Mouse (Mus musculus) CD4-positive, CD25-positive, alpha-beta regulatory T cell, adult 4 months (primary cell): ENCODE data around the gene Pola1. TPM values are rescaled to one million over a fixed set of nuclear protein-coding genes. Genes with fewer than 3 reads are reported as not detected.
A peak's percentile ranks its signal among the peaks of the same experiment; 100 is the strongest.

Source experiments
- ATAC-seq: one replicate; pipeline ENCODE4 v1.8.0; 2017
- polyA plus RNA-seq, 2 experiments: library from polyadenylated mRNA; unstranded; fragments of 100-300 nt; shearing (Covaris generic); gene quantifications; one replicate each; pipeline ENCODE4 v1.2.1; 2017

The Pola1 gene
- polyA plus RNA-seq: 1 to 10 TPM; 8.1 to 8.6 TPM

DNA sequence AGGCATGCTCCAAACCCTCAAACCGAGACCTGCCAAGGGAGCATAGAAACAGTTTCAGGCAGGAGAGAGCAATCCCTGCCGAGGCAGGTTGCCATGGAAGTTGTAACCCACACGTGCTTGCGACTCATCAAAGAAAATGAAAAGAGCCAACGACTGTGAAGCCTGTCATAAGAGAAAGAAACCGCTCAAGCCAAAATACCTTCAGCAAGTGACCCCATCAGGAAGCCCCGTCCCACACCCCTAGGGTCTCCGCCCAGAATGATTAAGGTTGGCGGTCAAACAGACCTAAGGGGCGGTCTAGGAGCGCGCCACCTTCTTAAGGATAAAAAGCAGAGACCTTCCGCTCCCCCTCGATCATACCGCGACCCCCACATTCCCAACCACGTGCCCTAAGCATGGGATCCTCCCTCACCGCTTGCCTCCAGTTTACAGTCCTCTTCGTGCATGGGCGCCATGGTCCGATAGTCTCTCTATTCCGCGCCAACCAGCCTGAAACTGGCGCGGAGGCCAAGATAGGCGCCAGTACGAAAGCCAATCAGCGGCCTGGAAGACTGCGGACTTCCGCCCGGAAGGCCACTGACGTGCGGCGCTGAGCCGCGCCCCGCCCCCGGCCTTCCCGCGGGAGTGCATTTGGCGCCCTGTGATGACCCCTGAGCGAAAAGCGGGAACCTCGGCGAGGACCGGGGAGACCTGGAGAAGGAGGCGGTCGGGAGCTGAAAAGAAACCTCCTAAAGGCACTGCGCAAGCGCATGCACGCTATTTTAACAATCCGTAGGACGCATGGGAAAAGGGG is at the start of gene Pola1:
Gene Pola1, minus strand, starts transcription at position 499 of the 793 bp plus-strand sequence.
- peak; percentile 97 for ATAC-seq

DNA sequence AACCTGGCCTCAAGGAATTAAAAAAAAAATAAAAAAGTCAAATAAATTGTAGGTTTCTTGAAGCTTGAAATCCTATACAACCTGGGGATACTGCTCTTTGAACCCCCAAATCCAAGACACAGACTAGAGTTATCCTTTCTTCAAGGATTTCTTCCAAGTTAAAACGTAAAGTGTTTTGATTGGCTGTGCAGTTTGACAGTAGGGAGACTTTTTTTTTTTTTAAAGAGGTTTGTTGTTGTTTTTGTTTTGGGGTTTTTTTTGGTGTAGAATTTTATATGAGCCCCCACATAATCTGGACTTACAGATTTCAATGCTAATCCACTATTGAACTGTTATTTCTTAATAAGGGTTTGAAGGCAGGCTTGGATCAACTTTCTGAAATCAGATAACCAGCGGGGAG is 44.3 kb upstream of the Pola1 start:
- no peak for ATAC-seq

DNA sequence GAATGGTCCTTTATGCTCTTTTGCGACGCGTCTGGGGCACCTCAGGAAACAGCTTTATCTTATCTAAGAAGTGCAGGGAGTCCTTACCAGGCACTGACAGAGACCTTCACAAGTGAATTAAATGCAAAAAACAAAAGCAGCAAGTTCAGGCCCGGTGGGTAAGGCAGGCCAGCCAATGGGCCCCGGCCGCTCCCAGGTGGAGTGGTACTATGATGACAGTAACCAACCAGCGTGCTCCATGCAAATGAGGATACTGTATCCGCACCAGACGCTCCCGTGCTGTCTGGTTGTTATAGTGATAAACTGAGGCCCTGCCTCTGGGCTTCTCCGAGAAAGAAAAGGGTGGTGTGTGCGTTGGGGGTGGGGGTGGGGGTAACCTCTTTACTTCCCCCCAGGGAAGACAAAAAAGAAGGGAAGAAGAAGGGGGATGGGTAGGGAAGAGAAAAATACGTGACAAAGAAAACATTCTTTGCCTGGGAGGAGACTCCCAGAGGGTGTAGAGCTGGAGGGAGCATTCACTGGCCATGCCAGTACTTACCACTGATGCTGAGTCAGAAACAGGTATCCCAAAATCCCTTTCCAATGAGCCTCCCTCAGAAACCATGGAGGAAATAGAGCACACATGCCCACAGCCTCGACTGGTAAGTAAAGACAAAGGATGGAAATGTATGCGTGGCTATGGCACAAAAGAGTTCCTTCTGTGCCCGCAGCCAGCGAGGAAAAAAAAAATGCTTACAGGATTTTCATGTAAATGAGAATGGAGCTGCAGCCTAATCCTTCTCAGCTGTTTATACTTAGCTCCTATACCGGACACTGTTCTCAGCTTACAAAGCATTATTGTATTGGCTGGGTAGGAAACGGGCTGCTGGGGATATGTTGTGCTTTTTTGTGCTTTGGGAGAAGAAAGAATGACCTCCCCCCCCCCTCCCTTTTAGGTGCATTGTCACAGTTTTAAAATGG is 43.2 kb upstream of the Pola1 start:
- ATAC-seq: peak; percentile 99

DNA sequence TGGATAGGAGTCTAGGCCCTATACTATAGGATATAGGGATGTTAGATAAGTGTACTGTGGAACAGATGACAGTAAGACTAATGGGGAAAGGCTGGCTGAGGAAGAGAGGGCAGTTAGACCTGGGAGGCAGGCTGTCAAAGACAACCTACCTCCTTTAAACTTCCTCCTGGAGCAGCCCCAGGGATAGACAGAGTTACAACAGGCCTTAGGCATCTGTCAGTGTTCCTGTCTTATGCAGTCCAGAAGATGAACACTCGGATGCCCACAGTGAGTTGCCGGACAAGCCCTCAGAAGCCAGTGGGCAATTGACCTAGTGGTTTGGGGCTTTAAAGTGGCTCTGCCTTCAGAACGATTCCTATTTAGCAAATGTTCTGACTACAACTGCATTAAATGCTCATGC is 42.5 kb upstream of the Pola1 start:
- no peak for ATAC-seq

DNA sequence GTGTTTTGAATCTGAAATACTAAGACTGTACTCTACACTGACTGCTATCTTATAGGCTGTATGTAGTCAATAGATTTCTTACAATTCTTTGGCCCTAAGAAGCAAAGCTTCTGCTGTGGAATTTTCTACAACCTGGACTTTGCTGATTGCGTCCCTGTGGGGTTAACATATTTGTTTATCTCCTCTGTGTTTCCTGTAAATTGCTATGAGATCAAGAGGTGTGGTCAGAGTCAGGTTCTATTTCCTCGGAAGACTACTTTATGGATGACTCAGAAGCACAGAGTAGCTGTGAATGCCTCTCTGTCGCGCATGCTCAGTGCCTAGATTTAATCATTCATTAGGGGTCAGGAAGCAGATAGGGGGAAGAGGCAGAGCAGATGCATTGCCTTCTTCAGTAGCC is 32.8 kb upstream of the Pola1 start:
- ATAC-seq: no peak

DNA sequence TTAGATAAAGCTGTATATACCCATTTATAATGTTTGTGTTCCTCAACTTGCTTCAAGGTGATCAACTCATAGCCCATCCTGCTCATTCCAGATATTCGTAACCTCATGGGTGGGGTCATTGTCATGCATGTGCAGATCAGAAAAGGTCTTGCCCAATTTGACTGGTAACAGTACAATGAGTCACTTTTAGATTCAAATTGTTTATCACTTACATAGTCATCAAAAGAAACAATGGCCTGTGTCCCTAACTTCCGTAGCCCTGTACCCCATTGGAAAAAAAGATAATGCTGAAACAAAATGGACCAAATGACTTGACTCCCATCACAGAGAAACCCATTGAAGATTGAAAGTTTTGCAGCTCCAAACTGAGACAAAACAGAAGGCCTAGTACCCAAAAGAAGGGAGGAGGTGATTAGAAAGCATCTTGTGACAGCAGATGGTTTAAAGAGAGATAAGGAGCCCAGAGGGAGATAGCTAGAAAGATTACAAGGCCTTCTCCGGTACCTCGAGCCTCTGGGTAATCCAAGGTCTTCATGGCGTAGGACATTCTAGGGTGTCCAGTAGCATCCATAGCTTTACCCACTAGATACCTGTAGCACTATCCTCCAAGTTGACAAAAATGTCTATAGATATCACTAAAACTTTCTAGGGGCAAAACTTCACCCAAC is 32.1 kb upstream of the Pola1 start:
- ATAC-seq: no peak

DNA sequence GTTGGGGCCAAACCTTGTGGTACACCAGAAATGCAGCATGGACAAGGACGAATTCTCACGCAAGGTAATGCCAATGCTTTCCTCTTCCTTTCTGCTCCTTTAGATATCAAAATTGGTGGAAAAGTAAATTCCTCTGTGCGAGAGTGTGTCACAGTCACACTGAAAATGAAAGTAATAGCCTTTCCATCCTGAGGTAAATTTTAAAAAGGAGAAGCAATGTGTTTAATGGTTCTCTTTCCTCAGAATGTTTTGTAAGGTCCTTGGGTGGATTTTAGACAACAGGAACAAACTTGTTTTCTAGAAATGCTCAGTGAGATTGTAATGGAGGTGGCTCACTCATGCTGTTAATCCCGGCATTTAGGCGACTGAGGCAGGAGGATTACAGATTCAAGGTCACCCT is 23.2 kb upstream of the Pola1 start:
- no peak for ATAC-seq

DNA sequence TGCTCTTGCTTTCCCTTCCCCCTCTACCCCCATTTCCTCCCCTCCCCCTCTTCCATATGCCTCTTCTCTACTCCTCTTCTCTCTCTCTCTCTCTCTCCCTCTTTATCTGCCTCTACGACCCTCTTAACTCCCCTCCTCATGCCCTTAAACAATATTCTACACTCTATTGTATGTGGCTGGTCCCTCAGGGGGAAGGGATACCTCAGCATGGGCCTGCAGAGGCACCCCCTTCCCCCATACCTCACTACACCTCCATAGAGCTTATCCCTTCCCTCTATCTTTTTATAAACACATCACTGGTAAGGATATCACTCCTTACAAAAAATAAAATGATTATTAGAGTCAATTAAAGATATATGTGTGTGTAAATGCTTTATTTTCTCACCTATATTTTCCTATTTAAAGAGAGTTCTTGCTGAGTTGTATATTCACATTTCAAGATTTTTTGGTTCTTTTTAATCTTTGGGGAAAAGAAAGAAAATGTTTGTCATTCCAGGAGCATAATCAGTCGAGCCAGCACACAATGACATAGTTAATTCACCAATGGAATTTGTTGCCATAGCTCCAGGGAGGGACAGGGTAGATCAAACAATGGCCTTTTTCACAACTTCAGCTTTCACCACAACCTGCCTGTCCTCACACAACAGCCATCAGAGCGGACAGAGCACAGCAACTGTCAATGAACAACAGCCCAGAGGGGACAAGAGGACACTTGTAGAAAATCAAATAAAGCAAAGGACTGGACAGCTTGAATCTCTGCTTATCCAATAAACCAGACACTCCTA is 22.5 kb upstream of the Pola1 start, which contains the start of gene Pcyt1b:
Gene Pcyt1b, plus strand, starts transcription at position 646 of the 785 bp plus-strand sequence.
- no peak for ATAC-seq

DNA sequence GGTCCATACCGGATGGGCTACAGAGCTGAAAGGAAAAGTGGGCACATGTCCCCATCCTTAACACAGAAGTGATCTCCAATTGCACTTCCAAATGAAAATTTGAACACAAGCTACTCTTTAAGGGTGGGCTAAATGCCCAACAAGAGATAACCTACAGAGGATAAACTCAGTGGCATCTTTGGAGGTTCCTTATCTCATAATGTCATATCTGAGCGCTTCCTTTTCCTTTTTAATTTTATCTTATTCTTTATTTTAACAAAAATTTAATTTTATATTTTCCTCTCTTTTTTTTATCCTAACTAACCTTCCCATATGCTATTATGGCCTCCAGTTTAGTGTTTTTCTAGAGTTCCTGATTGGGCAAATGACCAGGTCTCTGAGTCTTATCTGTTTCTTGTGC is 18.8 kb upstream of the Pola1 start:
- no peak for ATAC-seq

DNA sequence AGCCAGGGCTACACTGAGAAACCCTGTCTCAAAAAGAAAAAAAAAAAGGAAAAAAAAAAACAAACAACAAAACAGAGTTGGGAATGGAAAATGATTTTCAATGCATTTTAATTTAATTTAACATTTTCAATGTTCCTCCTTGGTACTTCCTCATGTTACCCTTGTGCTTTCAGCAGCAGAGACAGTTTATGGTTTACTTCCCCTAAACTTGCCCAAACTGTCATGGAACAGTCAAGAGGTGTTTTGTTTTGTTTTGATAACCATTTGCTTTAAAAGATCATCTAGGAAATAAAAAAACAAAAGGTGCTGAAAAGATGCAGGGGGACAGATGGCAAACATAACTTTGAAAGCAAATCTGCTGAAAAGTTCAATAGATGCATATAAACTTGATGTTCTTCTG is 12.1 kb upstream of the Pola1 start:
- no peak for ATAC-seq

DNA sequence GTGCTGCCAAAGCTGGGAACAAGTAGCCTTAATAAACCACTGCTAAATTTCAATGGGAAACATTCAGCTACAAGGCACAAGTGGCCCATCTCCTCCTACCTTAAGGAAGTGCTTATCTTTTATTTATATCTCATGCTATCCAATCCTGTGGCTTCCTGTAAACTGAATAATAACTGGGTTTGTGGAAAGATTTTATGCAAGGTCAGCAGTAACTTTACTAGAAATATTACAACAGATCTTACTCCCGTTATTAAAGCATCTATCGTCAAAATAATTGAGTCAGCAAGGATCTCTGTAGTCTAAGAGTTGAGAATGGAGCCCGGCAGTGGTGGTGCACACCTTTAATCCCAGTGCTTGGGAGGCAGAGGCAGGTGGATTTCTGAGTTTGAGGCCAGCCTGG is 11.6 kb upstream of the Pola1 start:
- ATAC-seq: no peak

DNA sequence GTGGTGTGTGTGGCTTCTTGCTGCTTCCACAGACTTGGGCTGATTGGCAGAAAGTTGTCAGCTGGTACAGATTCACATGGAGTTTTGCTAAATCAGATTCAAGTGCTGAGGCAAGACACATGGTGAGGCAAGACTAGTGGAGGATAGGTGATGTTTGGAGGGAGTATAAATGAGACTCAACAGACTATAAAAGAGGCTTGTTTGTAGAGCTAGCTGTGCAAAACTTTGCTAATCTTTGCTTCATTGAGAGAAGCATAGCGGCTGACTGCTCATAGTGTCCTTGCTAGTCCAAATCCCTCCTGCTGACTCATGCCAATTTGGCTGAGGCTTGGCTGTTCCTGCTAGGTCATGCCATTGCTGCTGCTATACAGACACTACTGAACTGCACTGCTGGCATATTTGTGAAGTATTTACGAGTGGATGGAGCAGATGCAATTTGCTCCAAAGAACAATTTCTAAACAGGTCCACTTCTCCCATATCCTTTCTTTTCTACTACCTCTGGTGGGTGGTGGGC is 3.0 kb upstream of the Pola1 start:
- no peak for ATAC-seq

DNA sequence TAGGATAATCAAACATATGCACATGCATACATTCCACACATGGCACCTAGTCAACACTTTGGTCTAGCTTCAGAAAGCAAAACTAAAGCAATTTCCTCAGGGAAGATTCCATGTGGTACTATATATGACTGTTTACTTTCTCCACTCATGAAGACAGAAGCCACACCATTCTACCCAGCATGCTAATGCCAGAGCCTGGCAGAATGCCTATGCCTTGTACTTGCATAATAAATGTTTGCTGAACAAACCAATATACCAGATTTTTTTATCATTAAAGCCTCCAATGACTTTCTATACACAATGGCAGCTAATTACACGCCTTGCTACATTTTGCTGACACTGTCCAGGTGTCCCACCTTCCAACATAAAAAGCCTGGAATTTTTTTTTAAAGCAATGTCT is 1.7 kb downstream of the Pola1 start:
- ATAC-seq: no peak

DNA sequence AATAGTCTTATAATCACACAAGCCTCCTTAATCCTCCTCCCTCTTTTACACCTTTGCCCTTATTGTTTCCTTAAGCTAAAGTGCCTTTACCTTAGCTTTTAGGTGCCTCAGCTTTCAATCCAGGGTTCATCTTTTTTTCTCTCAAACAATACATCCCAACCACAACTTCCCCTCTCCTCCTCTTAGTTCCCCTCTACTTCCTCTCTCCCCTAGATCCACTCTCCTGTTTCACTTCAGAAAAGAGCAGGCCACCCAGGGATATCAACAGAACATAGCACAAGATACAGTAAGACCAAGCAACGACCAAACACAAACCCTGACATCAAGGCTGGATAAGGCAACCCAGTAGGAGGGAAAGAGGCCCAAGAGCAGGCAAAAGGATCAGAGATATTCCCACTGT is 29.7 kb downstream of the Pola1 start:
- ATAC-seq: no peak

DNA sequence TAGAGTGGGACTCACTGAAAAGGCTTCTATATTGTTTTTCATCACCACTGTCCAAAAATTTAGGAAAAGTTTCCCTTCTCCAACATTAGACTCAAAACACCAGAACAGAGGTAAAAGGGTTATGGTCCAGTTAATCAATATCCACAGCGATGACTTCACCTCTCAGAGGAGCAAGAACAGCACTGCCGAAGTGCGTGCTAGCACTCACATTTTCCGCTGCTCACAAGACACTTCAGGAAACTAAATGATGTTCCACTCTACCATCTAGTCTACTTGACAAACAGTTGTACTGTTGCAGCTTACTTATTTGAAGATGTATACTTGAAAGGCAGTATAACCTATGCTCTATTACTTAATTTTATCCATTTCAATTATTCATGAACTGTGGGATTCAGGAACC is 37.7 kb downstream of the Pola1 start:
- no peak for ATAC-seq

DNA sequence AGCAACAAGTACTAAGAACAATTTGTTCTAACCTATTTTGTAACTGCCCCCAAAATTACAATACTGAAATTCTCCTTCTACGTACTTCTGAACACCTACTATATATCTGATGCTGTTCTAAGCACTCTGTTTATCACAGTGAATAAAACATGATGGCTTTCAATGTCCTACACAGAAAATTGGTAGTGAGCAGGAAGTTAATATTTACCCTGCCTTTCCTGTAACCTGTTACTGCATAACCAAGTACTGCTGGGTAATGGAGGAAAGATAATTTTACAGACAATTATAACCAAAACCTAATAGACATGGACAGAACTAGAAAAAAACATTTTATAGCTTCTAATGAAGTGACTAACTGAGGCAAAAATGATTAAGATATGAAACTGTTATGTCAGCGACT is 51.0 kb downstream of the Pola1 start:
- no peak for ATAC-seq

DNA sequence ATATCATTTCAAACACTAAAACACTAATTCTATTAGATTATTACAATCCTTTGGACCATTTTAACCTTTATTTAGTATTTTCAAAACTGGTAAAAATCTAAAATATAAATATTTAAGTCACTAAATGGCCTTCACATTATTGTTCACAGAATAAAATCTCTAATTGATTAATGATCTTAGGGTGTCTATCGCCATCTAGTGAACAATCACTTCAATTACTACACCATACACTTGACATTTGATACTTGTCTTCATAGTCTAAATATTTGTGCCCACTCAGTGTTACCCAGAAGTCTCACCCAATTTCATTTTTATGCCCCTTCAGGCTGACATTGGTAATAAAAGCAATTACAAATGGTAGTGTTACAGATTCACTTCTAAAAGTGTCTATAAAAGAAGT is 74.8 kb downstream of the Pola1 start:
- ATAC-seq: peak; percentile 57

DNA sequence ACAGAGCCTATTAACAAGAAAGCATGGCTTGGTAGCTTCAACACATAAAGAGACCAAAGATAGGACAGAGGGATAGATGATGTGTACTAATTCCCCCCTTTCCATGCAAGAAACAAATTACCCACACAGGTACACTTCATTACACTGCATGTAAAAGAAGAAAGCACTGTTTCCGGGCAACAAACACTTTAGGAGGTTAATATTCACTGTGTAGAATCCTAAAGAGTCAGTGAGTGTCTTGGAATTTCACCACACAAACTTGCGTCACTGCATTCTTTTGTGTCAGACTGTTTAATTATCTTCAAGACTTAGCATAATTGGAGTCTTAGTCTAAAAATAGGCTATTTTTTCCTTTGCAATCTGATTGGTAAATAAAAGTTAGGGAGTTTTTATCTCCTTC is 92.2 kb downstream of the Pola1 start:
- ATAC-seq: no peak

DNA sequence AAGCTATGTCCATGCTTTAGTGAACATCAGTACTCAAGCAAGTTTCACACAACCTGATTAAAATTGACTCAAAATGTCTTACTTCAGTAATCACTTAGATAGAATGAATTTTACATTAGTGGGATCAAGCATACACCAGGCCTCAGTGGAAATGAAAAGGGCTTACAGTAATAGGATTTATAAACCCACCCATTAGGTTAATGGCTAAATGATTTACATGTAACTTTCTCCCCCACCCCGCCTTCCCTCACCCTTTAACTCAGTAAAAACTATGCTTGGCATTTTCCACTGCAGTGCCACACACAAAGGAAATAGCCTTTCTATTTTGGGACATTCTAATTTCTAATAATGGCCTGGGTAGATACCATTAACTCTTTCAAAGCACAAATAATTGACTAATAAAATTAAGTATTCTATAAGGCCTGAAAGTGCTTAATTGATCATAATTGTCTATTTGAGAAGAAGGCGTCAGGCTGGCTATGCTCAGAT is 129.0 kb downstream of the Pola1 start:
- ATAC-seq: no peak

DNA sequence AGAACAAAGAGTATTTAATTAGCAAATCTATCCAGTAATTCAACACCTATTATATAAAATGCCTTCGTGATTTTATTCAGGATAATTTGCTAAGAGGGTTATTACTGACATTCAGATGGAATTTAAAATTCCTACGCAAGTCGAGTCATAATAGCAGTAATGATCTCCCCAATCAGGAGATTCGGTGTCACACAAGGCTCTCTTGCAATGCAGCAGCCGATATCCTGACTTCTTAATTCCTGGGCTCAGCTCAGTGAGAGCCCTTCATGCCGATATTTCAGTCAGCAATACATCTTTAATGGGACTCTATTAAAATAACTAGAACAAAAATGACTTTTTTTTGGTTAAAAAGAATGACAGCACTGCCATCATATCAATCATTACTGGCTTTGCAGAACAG is 134.4 kb downstream of the Pola1 start:
- ATAC-seq: no peak

DNA sequence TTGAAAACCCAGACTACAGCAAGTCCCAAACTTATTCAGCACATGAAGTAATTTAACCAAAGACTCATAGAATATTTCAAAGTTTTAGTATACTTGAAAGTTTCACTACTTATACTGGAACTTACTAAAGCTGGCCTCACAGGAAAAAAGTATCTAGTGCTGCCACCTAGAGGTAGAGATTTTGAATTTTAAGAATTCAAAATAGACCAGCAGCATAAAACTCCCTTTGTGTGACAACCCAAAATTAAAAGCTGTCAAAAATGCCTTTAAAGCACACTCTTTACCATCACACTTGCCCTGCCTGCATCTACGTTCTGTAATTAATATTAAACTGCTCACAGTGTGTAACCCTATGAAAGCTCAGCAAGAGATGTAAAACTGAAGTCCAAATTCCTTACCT is 166.2 kb downstream of the Pola1 start:
- ATAC-seq: peak; percentile 49

DNA sequence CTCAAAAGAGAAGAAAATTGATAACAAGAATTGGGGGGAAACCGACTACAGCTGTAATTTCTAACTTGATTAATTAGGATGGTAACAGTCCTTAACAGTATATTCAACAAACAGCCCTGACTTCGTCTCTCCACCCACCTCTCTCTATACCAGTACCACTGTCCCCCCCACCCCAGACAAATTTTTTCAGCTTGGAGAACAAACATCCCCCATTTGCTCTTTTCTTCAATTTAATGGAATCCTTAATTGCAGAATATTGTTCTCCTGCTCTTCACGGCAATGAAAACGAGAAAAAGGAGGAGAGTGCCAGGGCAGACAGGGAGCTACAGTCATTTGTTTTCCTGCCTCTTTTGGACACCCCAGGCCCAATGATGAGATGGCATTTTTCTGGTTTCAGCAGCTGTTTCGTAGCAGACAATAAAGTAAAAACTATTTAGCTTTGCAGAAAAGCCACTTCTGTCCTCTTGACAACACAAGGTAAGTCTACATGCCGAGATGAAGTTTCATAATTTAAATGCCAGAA is 202.2 kb downstream of the Pola1 start:
- no peak for ATAC-seq
